Mouse (Mus musculus) kidney, adult 2 months (tissue): Measurements from ENCODE around the gene Scube3. TPM values are rescaled to one million over a fixed set of nuclear protein-coding genes. Genes with fewer than 3 reads are reported as not detected.
A peak's percentile ranks its signal among the peaks of the same experiment; 100 is the strongest.

ENCODE experiments used
- DNase-seq: peaks from one replicate; pipeline ENCODE4 v3.0.0; 2021
- H3K27ac ChIP-seq: fragments of 200-500 bp; 2 replicates; pipeline ENCODE4 v1.5.1; 2012; ENCODE audit warnings: low read depth, low read length, control low read depth, inconsistent platforms; ENCODE audit not compliant: insufficient read depth
- H3K27me3 ChIP-seq: fragments of 200-500 bp; replicated peaks from 2 replicates; pipeline ENCODE4 v1.6.1; 2012; ENCODE audit warnings: mild to moderate bottlenecking, moderate library complexity, low read length, inconsistent platforms; ENCODE audit not compliant: control insufficient read depth, insufficient read depth
- H3K36me3 ChIP-seq: fragments of 200-500 bp; 2 replicates; pipeline ENCODE4 v1.6.1; 2012; ENCODE audit warnings: mild to moderate bottlenecking, moderate library complexity, low read length, inconsistent platforms; ENCODE audit not compliant: control insufficient read depth, insufficient read depth
- H3K4me1 ChIP-seq: fragments of 200-500 bp; 2 replicates; pipeline ENCODE4 v1.6.1; 2011; ENCODE audit warnings: low read length; ENCODE audit not compliant: control insufficient read depth, insufficient read depth
- H3K4me3 ChIP-seq: fragments of 200-500 bp; 2 replicates; pipeline ENCODE4 v1.5.1; 2011; ENCODE audit warnings: mild to moderate bottlenecking, low read depth, low read length, control low read depth; ENCODE audit not compliant: insufficient read depth
- CTCF ChIP-seq: fragments of 200-500 bp; conservative IDR thresholded peaks from 2 replicates; pipeline ENCODE4 v1.5.1; 2011; ENCODE audit warnings: low read depth, mild to moderate bottlenecking, control low read depth, low read length, moderate library complexity, mixed read lengths; ENCODE audit not compliant: insufficient read depth, insufficient read length
- POLR2A ChIP-seq: fragments of 200-500 bp; IDR thresholded peaks from one replicate; pipeline ENCODE4 v1.6.1; 2011; ENCODE audit warnings: low read depth, low read length, control low read depth
- WGBS: fragments of 180-500 bp; shearing (Covaris S2); methylation state at CpG from one replicate; pipeline ENCODE4 v1.1.7; 2018; 5-methylcytosine and 5-hydroxymethylcytosine counted together
- polyA plus RNA-seq: library from polyadenylated mRNA; depleted of rRNA; stranded (reverse); fragments of >200 nt; gene quantifications from 2 replicates; pipeline ENCODE4 v1.2.3, GENCODE M21; 2012

Gene Scube3
- polyA plus RNA-seq, 1 experiment, result 2.4 TPM

DNA sequence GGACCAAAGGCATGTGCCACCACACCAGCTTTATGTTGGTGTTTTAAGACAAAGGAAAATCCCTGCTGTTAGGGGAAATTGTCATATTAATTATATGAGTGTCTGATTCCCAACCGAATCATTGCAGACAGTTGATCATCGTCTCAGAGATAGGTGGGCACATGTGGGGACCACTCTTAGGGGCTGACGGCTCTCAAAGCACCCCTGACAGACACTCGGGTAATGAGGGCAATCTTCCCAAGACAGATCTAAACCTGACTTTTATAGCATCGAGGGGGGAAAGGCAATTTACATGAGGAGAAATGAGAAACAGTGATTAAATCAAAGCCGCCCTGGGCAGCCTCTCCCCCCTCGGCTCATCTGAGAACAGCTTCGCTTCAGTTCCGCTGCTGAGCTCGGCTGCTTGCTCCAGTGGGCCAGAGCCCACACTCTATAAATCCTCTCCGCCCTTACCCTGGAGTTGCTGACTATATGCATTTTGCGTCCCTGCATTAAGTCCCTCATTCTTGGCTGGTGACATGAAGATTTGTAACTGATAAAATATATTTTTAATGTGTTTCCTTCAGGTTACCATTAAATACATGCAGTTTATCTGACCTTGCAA lies 40.6 kb upstream of the Scube3 start:
- DNase-seq, result no peak
- no peaks in the 10 kb centered on the region for H3K27me3 ChIP-seq
- no peak overlapping the region for H3K4me3 ChIP-seq
- no peak for TF ChIP-seq CTCF
- no peaks in the 10 kb centered on the region for H3K36me3 ChIP-seq
- no peak overlapping the region for H3K27ac ChIP-seq
- 34% methylated on average over 12 of the region's 12 CpGs for WGBS
- H3K4me1 ChIP-seq, result no peaks in the 10 kb centered on the region

GRCm38 (mm10) chr17:28101902-28102319 lies 40.0 kb upstream of the Scube3 start:
- Histone ChIP-seq H3K4me3 (no peak overlapping the region), H3K4me1 (no peaks in the 10 kb centered on the region), H3K36me3 (no peaks in the 10 kb centered on the region), H3K27me3 (no peaks in the 10 kb centered on the region), H3K27ac (no peak overlapping the region)
- WGBS, result 52% methylated on average over 10 of the region's 10 CpGs
- no peak for DNase-seq
- no peak for TF ChIP-seq POLR2A
- TF ChIP-seq CTCF, result no peak

DNA sequence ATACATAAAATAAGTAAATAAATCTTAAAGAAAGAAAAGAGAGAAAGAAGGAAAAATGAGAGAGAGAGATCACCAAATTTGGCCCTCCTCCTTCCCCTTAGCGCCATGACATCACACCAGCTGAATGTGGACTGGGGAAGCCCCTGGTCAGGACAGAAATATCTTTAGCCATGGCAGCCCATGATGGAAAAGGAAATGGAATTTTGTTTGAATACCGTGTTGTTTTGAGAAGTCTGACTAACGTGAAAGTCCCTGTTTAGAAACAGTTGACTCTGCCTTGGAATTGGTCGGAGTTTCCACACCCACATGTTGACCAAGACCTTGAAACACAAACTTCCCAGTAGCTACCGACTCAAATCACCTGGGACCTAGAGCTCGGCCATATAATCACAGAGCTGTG lies 37.5 kb upstream of the Scube3 start:
- TF ChIP-seq CTCF, result no peak
- no peak for TF ChIP-seq POLR2A
- 72% methylated on average over 6 of the region's 6 CpGs for WGBS
- H3K27ac ChIP-seq, result no peak overlapping the region
- H3K27me3 ChIP-seq, result no peaks in the 10 kb centered on the region
- H3K4me3 ChIP-seq, result no peak overlapping the region
- H3K4me1 ChIP-seq, result no peaks in the 10 kb centered on the region
- no peak for DNase-seq
- no peaks in the 10 kb centered on the region for H3K36me3 ChIP-seq

DNA sequence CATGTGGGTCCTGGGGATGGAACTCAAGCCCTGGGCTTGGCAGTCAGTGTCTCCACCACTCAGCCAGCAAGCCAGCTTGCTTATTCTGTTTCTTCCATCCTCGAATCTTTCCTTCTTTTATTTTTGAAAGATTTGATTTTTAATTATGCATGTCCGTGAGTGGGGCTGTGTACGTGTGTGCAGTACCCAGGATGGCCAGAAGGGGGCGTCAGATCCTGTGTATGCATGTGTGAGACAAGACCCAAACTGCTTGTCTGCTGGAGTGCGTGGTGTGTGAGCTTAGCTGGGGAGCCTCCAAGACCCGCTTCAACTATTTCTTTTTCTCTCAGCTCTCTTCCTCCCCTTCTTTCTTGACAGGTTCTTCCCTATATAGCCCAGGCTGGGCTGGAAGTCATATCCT lies 35.6 kb upstream of the Scube3 start:
- Histone ChIP-seq H3K27ac (no peak overlapping the region), H3K36me3 (no peaks in the 10 kb centered on the region), H3K4me1 (no peaks in the 10 kb centered on the region), H3K4me3 (no peak overlapping the region), H3K27me3 (no peaks in the 10 kb centered on the region)
- WGBS, result 80% methylated on average over 6 of the region's 6 CpGs
- no peak for DNase-seq
- TF ChIP-seq POLR2A, result no peak
- TF ChIP-seq CTCF, result 0 out of 2 replicates have a peak, but pooled peaks have one; percentile 26

DNA sequence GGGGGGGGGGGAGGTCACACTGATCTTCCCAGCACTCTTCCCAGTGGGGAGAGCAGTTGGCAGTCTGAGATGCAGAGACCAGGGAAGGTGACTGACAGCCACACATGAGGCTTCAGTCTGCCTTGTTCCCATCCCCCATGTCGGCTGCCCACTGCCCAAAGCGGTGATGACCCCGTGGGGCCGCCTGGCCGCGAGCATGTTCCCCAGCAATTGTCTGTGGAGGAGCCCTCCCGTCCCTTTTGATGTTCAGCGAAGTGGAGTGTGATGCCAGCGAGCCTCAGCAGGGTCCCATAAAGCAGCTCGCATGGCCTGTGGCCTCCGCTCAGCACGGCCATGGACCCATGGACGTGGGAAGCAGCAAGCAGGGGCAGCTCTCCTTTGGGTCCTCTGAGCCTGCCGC lies 34.7 kb upstream of the Scube3 start:
- no peaks in the 10 kb centered on the region for H3K36me3 ChIP-seq
- H3K4me3 ChIP-seq, result no peak overlapping the region
- no peak for TF ChIP-seq POLR2A
- TF ChIP-seq CTCF, result no peak
- H3K4me1 ChIP-seq, result no peaks in the 10 kb centered on the region
- no peak for DNase-seq
- WGBS, result 27% methylated on average over 14 of the region's 14 CpGs
- no peak overlapping the region for H3K27ac ChIP-seq
- no peaks in the 10 kb centered on the region for H3K27me3 ChIP-seq

DNA sequence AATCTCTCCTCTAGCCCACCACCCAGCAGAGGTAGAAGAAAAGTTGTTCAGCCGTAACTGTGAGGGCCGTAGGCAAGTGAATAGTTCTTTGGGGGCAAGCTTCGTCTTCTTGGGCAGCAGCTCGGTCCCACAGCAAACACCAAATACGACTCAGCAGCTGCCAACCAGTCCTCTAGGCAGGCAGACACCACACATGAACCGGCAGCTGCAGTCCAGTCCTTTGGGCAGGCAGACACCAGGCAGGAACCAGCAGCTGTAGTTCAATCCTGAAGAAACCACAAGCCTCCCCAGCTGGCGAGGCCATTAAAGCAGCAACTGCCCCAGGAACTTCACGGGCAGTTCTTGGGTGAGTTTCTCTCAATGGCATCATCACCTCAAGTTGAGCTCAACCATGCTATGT lies 29.7 kb upstream of the Scube3 start:
- H3K27me3 ChIP-seq, result no peaks in the 10 kb centered on the region

DNA sequence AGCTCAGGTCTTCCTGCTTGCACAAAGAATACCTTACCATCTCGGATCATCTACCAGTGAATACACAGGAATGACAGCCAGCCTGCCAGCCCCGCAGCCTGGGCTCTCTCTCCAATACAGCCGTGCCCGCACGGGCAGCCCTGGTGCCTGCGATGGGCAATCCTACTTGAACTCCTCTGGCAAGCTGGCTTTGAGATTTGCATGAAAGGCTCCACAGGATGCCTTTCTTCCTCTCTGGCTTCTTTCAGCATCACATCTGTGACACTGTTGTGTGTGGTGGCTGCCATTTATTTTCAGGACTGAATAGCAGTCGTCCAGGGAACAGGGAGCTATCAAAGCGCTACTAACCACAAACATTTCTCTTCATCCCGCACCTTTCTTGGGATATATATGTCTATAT lies 25.6 kb upstream of the Scube3 start:
- 94% methylated on average over 9 of the region's 9 CpGs for WGBS
- Histone ChIP-seq H3K27ac (no peak overlapping the region), H3K4me1 (no peaks in the 10 kb centered on the region), H3K4me3 (no peak overlapping the region), H3K27me3 (no peaks in the 10 kb centered on the region), H3K36me3 (no peaks in the 10 kb centered on the region)
- TF ChIP-seq POLR2A (no peak), CTCF (no peak)
- no peak for DNase-seq

More for the DNA sequence above, 29.7 kb upstream of the Scube3 start:
- no peak for DNase-seq
- Histone ChIP-seq H3K4me3 (no peak overlapping the region), H3K27ac (no peak overlapping the region), H3K4me1 (no peaks in the 10 kb centered on the region), H3K36me3 (no peaks in the 10 kb centered on the region)
- TF ChIP-seq POLR2A (no peak), CTCF (no peak)
- 91% methylated on average over 8 of the region's 8 CpGs for WGBS
